Mouse (Mus musculus) hindbrain, embryonic 10.5 days (tissue): Measurements from ENCODE around the gene Phf12. TPM values are rescaled to one million over a fixed set of nuclear protein-coding genes. Genes with fewer than 3 reads are reported as not detected.
"Not testable (repeated sequence)": the region's sequence is repeated elsewhere in the genome, so short reads cannot be mapped to it uniquely, and the experiment has no call there.

Experiments used
- DNase-seq: peaks from one replicate; pipeline ENCODE4 v3.0.0-alpha.2; 2017; ENCODE audit warnings: low spot score
- H3K27ac ChIP-seq: fragments of 300-500 bp; sonication (generic); 2 replicates; pipeline ENCODE4 v1.5.1; 2016; ENCODE audit warnings: mild to moderate bottlenecking, moderate library complexity
- H3K27me3 ChIP-seq: fragments of 300-500 bp; sonication (generic); 2 replicates; pipeline ENCODE4 v1.6.1; 2016; ENCODE audit warnings: mild to moderate bottlenecking; ENCODE audit not compliant: poor library complexity, insufficient read depth, severe bottlenecking
- H3K36me3 ChIP-seq: fragments of 300-500 bp; sonication (generic); 2 replicates; pipeline ENCODE4 v1.6.1; 2016; ENCODE audit warnings: mild to moderate bottlenecking, moderate library complexity
- H3K4me1 ChIP-seq: fragments of 300-500 bp; sonication (generic); replicated peaks from 2 replicates; pipeline ENCODE4 v1.6.1; 2016; ENCODE audit warnings: mild to moderate bottlenecking
- H3K4me3 ChIP-seq: fragments of 300-500 bp; sonication (generic); 2 replicates; pipeline ENCODE4 v1.5.1; 2016; ENCODE audit warnings: mild to moderate bottlenecking, moderate library complexity
- H3K9me3 ChIP-seq: fragments of 300-500 bp; sonication (generic); 2 replicates; pipeline ENCODE4 v1.6.1; 2016; ENCODE audit warnings: mild to moderate bottlenecking, moderate library complexity
- WGBS: fragments of 180-500 bp; shearing (Covaris S2); methylation state at CpG from one replicate; pipeline ENCODE4 v1.1.7; 2016; 5-methylcytosine and 5-hydroxymethylcytosine counted together
- polyA plus RNA-seq: library from polyadenylated mRNA; unstranded; fragments of >200 nt; fragmentation: Nextera tagmentation; extraction: Ambion mirVana; gene quantifications from 2 replicates; pipeline ENCODE4 v1.2.1, GENCODE M21; 2016

Phf12 gene
- polyA plus RNA-seq, 1 experiment from 2014 or later = 19.7 TPM

DNA sequence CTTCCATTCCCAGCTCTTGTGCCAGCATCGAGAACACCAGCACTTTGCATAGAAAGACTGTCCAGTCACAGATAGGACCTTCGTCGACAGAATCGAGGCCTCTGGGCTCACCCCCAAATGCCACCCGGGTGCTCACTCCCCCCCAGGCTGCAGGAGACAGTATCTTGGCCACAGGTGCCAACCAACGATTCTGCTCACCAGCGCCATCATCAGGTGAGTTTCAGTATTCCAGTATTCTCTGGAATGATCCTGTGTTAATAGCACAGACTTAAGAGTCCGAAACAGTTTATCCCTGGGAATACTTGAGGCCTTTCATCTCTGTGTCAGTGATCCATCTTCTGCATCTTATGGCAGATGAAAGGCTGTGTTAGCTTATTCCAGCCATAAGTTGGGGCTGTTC, 41.1 kb downstream of the Phf12 start:
- H3K36me3 ChIP-seq = peaks cover 95% of the 10 kb centered on the region
- peak; percentile 21 for DNase-seq
- H3K4me1 ChIP-seq = no peaks in the 10 kb centered on the region
- H3K9me3 ChIP-seq = no peaks in the 10 kb centered on the region
- no peak overlapping the region for H3K27ac ChIP-seq
- WGBS = 85% methylated on average over 8 of the region's 8 CpGs
- H3K4me3 ChIP-seq = no peak overlapping the region
- H3K27me3 ChIP-seq = no peaks in the 10 kb centered on the region

GRCm38 (mm10) chr11:78029240-78029639, 46.7 kb downstream of the Phf12 start:
- no peaks in the 10 kb centered on the region; the same call in 1 of the 2 replicates for H3K27me3 ChIP-seq
- peaks cover 34% of the 10 kb centered on the region for H3K4me1 ChIP-seq
- no peak for DNase-seq
- no peak overlapping the region for H3K27ac ChIP-seq
- no peak overlapping the region for H3K4me3 ChIP-seq
- peaks cover 61% of the 10 kb centered on the region for H3K36me3 ChIP-seq
- no peaks in the 10 kb centered on the region for H3K9me3 ChIP-seq
- WGBS = 89% methylated on average over 8 of the region's 8 CpGs

GRCm38 (mm10) chr11:78030600-78030999, 48.0 kb downstream of the Phf12 start:
- no peak for DNase-seq
- Histone ChIP-seq H3K9me3 (no peaks in the 10 kb centered on the region), H3K27me3 (no peaks in the 10 kb centered on the region; the same call in 1 of the 2 replicates), H3K4me1 (peaks cover 34% of the 10 kb centered on the region), H3K27ac (no peak overlapping the region), H3K4me3 (no peak overlapping the region), H3K36me3 (peaks cover 63% of the 10 kb centered on the region)
- 73% methylated on average over 2 of the region's 2 CpGs for WGBS

DNA sequence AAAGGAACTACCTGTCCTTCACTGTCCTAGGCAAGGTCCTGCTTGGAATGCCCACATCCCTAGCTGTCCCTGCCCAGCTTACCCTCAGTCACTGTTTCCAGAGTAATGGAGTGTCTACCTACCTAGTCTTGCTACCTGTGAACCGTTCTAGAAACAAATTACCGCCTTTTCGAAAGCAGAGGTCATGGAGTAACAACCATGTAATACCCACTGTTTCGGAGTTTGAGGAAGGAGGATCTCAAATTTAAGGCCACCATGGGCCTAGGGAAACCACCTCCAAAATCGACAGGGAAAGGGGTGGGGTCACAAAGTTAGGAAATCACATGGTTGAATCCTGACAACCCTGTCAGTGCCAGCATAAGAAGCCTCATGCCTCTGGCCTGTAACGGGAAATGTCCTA, 48.8 kb downstream of the Phf12 start:
- Histone ChIP-seq H3K9me3 (no peaks in the 10 kb centered on the region), H3K27ac (peak overlapping the region; percentile 93; the same call in 1 of the 2 replicates), H3K36me3 (peaks cover 58% of the 10 kb centered on the region), H3K4me1 (peaks cover 34% of the 10 kb centered on the region), H3K4me3 (peak overlapping the region; percentile 69), H3K27me3 (no peaks in the 10 kb centered on the region; the same call in 1 of the 2 replicates)
- WGBS = 38% methylated on average over 6 of the region's 6 CpGs
- no peak for DNase-seq

GRCm38 (mm10) chr11:78031947-78032808, 49.6 kb downstream of the Phf12 start, which contains the start of gene Dhrs13:
Gene Dhrs13, plus strand, starts transcription at chr11:78032280.
- Histone ChIP-seq H3K27me3 (no peaks in the 10 kb centered on the region; the same call in 1 of the 2 replicates), H3K4me1 (peaks cover 37% of the 10 kb centered on the region), H3K27ac (peak within 1 kb of the TSS; percentile 93), H3K4me3 (peak within 1 kb of the TSS; percentile 69), H3K9me3 (no peaks in the 10 kb centered on the region), H3K36me3 (peaks cover 51% of the 10 kb centered on the region)
- DNase-seq = peak; percentile 92
- under 1% methylated on average over 96 of the region's 96 CpGs for WGBS

- Histone ChIP-seq H3K36me3 (peaks cover 44% of the 10 kb centered on the region), H3K27me3 (no peaks in the 10 kb centered on the region; the same call in 1 of the 2 replicates), H3K9me3 (no peaks in the 10 kb centered on the region), H3K4me3 (peak overlapping the region; percentile 69), H3K27ac (peak overlapping the region; percentile 93), H3K4me1 (peaks cover 44% of the 10 kb centered on the region)
- no peak for DNase-seq
- WGBS = 16% methylated on average over 5 of the region's 5 CpGs
These were observed 50.2 kb downstream of the Phf12 start for GRCm38 (mm10) chr11:78032809-78033195.

- H3K9me3 ChIP-seq = no peaks in the 10 kb centered on the region
- no peak overlapping the region for H3K27ac ChIP-seq
- no peaks in the 10 kb centered on the region; the same call in 1 of the 2 replicates for H3K27me3 ChIP-seq
- 92% methylated on average over 23 of the region's 23 CpGs for WGBS
- H3K36me3 ChIP-seq = peaks cover 32% of the 10 kb centered on the region
- H3K4me3 ChIP-seq = no peak overlapping the region
- peaks cover 56% of the 10 kb centered on the region for H3K4me1 ChIP-seq
- DNase-seq = no peak
These were observed 51.5 kb downstream of the Phf12 start for GRCm38 (mm10) chr11:78033931-78034617.

- H3K27me3 ChIP-seq = no peaks in the 10 kb centered on the region; the same call in 1 of the 2 replicates
- no peak overlapping the region for H3K27ac ChIP-seq
- H3K4me1 ChIP-seq = peaks cover 46% of the 10 kb centered on the region
- 0 out of 2 replicates have a peak overlapping the region, but pooled peaks have one; percentile 9 for H3K4me3 ChIP-seq
- 84% methylated on average over 10 of the region's 10 CpGs for WGBS
- no peaks in the 10 kb centered on the region for H3K9me3 ChIP-seq
- no peak for DNase-seq
- H3K36me3 ChIP-seq = peaks cover 42% of the 10 kb centered on the region
These were observed 54.2 kb downstream of the Phf12 start for GRCm38 (mm10) chr11:78036791-78037190.

DNA sequence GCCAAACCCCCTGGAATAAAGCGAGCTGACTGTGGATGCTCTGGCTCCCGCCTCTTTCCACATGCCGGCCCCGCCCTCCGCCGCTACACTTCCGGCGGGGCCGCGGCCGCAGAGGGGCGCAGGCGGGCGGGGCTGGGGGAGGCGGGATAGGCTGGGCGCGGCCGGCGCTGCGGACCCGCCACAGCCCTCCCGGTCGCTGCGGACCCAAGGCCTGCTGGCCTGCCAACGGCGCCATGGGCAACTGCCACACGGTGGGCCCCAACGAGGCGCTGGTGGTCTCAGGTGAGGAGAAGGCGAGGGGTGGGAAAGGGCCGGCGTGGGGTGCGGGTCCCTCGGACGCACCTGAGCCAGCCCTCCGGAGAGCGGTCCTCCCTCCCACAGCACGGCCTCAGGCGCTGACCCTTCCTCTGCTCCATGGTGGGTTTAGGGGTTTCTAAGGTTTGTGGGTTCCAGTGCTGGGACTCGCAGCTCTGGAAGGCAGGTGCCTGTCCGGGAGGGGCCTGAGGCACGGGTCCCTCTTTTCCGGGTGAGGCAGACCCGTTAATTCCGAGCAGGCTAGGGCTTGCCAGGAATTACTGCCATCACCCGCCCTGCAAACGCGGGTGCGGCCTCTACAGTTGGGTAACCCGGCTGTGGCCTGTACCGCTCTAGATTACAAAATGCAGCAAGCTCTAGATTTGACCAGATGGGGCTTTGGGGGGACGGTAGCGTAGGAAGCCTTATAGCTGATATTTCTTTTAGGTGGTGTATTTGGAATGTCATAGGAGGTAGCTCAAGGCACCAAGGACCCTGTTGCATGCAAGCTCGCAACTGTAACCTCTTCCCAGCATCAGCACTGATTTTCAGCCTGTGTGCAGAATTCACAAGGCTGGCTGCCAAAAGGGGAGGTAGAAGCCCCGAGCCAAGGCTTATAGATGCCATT, 55.5 kb downstream of the Phf12 start, which contains the start of gene Flot2:
Gene Flot2, plus strand, starts transcription at position 101 of the 922 bp plus-strand sequence.
- H3K4me3 ChIP-seq = peak within 1 kb of the TSS; percentile 96
- H3K9me3 ChIP-seq = 0 out of 2 replicates have a peak, but pooled peaks cover 6% of the 10 kb centered on the region
- peak; percentile 72 for DNase-seq
- no peaks in the 10 kb centered on the region; the same call in 1 of the 2 replicates for H3K27me3 ChIP-seq
- H3K27ac ChIP-seq = peak within 1 kb of the TSS; percentile 94
- WGBS = 4% methylated on average over 55 of the region's 55 CpGs
- peaks cover 55% of the 10 kb centered on the region for H3K36me3 ChIP-seq
- peaks cover 33% of the 10 kb centered on the region for H3K4me1 ChIP-seq

DNA sequence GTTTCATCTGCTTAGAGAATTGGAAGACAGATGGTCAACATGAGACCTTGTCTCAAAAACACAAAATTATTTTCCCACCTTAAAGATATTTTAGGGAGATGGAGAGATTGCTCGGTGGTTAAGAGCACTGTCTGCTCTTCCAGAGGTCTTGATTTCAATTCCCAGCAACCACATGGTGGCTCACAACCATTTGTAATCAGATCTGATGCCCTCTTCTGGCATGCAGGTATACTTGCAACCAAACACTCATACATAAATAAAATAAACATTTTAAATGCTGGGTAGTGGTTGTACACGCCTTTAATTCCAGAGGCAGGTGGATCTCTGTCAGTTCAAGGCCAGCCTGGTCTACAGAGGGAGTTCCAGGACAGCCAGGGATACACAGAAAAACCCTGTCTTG, 58.3 kb downstream of the Phf12 start:
- Histone ChIP-seq H3K27me3 (no peaks in the 10 kb centered on the region), H3K27ac (no peak overlapping the region), H3K9me3 (0 out of 2 replicates have a peak, but pooled peaks cover 6% of the 10 kb centered on the region), H3K4me3 (no peak overlapping the region), H3K36me3 (peaks cover 49% of the 10 kb centered on the region), H3K4me1 (peaks cover 31% of the 10 kb centered on the region)
- DNase-seq = no peak
- 75% methylated on average over 2 of the region's 2 CpGs for WGBS

DNA sequence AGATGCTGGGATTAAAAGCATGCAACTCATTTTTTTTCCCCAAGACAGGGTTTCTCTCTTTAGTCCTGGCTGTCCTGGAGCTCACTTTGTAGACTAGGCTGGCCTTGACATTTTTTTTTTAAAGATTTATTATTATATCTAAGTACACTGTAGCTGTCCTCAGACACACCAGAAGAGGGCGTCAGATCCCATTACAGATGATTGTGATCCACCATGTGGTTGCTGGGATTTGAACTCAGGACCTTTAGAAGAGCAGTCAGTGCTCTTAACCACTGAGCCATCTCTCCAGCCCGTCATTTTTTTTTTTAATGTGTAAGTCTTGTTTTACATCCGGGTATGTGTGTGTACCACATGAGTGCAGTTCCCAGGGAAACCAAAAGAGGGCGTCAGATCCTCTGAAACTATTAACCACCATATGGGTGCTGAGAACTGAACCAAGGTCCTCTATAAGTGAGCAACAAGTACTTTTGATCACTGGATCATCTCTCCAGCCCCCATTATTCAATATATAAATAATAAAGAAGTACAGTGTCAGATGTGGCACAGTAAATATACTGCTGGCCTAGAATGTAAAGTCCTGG, 59.8 kb downstream of the Phf12 start:
- peaks cover 60% of the 10 kb centered on the region for H3K36me3 ChIP-seq
- H3K9me3 ChIP-seq, H3K4me3 ChIP-seq, DNase-seq, H3K27me3 ChIP-seq, H3K27ac ChIP-seq: not testable (repeated sequence)
- H3K4me1 ChIP-seq = peaks cover 26% of the 10 kb centered on the region
- WGBS = 94% methylated on average over 4 of the region's 4 CpGs
